In genomic region chr7:122728186-122728585, GRCm38 (mm10) we compare ENCODE assay signal across 8 mouse cellular contexts. TPM values are rescaled to one million over a fixed set of nuclear protein-coding genes. Genes with fewer than 3 reads are reported as not detected.
"Had no signal": no experiment of that assay in that cellular context is flagged by ENCODE, and none has a peak within 500 bp of the region (broad histone marks: within the 10 kb centered on the region; RNA-seq: fewer than 3 reads in every experiment).

No protein-coding gene starts in this region.

- ATAC-seq: intestine, postnatal 0 days; liver, postnatal 0 days; midbrain, embryonic 15.5 days had no signal

- DNase-seq: liver; liver, embryonic 13.5 days; liver, postnatal 0 days; lung, postnatal 14 days; thymus, postnatal 36 days had no signal

RNA-seq across cellular contexts. Expression of gene Cacng3, which starts 57.9 kb away (rescaled TPM):
- total RNA-seq: monocyte, adult 5-6 weeks had no signal
